Mouse (Mus musculus) frontal cortex, postnatal 14 days (tissue): ENCODE data around the gene Tiprl.
A peak's percentile ranks its signal among the peaks of the same experiment; 100 is the strongest.

Source experiments
- DNase-seq, 2 experiments: peaks; one replicate each; pipeline ENCODE4 v3.0.0; 2022; ENCODE audit warnings: low spot score in 2 of 2

Gene Tiprl

DNA sequence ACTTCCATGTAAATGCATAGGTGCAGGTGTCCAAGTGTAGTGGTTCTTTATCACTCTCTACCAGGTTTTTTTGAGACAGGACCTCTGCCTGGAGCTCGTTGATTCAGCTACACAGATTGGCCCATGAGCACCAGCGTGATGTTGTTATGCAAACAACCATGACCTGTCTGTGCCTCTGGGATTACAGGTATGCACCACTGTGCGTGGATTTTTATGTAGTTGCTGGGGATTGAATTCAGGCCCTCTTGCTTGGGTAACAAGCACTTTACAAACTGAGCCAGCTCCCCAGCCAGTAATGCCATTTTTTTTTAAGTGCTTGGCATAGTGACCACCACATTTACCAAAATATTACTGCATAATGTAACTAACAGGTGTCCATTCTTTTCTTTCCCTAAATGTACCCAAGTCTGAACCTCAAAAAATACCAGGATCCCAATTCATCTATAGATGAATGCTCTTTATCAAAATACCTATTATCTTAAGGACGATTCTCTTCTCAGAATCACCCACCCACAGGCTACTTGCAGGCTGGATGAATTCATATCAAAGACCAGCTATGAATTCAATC, 35.3 kb downstream of the Tiprl start:
- DNase-seq, result no peak

DNA sequence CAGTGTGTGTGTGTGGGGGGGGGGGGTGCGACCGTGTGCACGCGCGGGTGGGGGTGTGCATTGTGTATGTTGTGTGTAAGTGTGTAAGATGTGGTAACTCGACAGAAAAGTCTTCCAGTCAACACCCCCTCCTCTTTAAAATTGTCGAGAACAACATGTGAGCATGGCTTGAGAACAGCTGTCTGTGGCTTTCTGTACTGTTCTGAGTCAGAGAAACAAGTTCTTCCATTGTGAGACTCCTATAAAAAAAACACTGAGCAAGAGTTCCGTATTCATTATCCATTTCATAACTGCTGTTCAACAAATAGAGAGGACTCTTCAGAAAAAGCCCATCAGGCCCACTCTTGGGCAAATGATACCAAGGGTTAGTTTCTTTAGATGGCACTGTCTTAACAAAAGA, 36.0 kb downstream of the Tiprl start:
- DNase-seq, result no peak

DNA sequence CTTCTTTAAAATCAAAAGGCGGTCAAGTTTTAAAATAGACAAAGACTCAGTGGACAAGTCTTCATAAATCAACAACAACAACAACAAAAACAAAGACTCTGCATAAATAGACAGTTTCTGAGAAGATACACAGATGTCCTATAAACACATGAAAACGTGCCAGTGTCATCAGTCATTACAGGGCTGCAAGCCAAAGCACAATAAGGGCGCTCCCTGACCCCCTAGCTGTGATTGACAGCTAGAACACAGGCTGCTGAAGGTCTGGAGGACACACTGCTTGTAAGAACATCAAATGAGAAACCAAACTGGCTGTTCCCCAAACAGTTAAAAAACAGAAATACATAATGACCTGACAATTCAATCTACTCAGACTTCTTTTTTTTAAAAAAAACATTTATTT, 37.2 kb downstream of the Tiprl start:
- no peak for DNase-seq

DNA sequence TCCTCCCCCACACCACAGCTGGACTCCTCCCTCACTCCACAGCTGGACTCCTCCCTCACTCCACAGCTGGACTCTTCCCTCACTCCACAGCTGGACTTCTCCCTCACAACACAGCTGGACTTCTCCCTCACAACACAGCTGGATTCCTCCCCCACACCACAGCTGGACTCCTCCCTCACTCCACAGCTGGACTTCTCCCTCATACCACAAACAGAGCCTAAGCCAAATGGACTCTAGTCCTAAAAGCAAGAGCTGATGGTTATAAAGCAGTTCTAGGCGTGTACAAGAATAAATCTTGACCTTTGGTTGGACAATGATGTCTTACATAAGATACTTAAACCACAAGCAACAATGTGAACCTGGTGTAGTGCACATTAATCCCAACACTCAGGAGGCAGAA, 37.8 kb downstream of the Tiprl start:
- DNase-seq, result no peak

DNA sequence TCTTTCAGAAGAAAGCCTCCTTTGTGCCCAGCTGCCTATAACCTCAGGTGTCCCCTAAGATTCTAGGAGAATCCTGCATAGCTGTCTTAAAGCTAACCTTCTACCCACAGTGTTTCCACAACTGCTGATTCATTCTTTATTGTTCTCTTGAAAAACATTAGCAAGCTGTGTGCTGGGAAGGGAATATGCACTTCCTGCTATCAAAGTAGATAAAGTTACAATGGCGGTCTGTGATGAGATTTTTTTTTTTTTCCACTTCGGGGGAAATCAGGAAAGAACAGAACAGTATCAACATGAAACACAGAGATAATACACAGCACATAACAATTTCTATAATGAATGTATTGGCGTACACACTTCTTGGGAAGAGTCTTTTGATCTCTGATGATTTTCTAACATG, 38.9 kb downstream of the Tiprl start:
- no peak for DNase-seq

DNA sequence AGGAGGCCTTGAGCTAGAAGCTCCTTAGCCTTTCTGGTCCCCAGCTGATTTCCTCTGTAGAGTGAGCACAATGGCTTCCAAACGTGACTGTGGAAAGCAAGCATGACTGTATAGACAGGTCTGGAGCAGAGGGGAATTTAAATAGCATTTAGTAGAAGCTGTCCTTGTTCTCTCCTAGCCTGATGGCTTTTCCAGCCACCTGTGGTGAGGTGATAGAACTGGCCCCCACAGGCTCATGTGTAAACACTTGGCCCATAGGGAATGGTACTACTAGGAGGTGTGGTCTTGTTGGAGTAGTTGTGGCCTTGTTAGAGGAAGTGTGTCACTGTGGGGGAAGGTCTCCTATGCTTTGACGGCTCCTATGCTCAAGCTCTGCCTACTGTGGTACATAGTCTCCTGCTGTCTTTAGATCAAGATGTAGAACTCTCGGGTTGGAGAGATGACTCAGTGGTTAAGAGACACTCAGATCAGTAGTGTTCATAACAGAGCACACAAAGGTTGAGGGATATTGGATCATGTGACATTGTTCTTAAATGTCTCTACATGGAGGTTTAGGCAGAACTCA, 41.3 kb downstream of the Tiprl start:
- no peak for DNase-seq

DNA sequence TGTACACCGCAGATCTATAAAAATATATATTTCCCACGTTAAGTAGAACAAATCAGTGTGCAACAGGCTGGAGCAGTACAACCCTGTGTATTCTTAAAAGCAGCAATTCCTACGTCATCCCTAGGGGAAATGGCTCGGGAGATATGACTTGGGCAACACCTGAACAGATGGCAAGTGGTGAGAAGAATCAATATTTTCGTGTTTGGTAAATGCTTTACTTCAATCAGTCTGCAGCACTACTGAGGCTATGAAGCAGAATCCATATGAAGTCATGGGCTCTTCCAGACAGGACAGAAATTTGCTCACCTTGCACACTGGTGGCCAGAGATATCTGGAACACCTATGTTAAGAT, 42.2 kb downstream of the Tiprl start:
- no peak for DNase-seq

DNA sequence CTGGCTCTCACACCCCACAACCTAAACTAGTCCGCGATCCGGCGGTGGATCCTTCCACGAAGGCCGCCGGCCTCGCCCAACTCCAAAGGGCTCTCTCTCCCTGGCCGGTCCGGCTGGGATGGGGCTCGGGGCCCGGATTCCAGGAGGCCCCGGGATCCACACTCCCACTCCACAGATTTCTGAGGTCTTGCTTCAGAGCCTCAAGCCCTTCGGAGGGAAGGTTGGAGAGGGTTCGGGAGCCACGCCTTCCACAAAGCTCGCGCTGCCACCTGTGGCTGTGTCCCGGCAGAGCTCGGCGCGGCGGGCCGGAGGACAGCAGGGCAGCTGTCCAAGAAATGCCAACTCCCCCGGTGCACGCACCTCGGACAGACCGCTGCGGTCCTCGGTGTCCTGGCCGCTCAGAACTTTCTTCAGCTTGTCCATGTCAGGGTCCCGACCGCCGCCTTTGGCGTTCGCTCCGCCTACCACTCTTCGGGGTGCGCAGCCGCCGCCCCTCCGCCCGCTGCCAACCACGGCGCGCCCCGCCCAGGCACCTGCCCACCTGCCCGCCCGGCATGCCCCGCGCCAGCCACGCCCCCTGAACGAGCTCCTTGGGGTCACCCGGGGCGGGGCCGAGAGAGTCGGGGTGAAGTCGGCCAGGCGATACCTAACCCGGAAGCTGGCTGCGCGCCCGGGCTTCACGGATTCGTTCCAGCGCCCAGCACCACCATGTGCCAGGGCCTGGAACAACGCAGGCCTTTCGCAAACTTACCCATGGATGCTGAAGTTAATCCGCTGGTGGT, 42.7 kb downstream of the Tiprl start, which contains the start of gene Sft2d2:
Gene Sft2d2 (minus strand): TSS at position 559 of the 782 bp plus-strand sequence.
- DNase-seq, result peak; percentile 55 to 56

DNA sequence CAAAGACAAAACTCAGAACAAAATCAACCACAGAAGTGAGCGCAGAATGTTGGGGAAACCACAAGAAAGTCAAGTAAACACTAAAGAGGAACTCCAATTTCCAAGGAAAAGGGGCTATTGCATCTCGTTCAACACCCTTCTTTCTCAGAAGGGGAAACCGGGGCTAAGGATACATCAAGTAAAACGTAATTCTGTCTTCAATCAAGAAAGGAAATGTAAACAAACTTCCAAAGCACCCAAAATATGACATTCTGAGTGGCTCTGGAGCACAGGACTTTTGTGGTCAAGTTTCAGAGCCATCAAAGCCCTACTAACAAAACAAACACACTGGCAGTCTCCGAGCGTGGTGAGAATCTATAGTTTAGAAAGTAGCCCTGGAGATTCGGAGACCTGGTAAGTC, 43.4 kb downstream of the Tiprl start:
- DNase-seq, result no peak

DNA sequence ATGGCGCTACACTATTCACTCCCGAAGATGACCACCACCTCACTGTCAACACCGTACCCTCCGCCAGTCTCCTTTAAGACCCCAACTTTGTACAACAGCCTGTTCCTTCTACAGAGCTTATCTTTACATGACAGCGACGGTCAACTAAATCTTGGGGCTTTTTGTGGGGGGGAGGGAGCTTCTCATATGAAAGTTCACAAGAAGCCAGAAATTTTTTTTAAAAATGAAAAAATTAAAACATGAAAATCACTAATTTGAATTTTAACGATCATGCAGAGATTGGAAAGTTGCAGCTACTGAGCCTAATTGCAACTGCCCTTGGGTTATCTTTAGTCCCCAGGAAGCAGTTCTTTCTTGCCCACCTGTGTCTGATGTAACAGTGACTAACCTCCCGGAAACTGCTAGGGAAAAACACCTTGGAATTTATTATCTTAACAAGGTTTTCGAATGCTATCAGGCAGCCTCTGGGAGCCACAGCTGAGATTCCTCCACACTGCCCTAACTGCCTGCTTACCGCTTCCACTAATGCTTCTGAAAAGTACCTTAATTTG, 44.0 kb downstream of the Tiprl start:
- DNase-seq, result no peak

DNA sequence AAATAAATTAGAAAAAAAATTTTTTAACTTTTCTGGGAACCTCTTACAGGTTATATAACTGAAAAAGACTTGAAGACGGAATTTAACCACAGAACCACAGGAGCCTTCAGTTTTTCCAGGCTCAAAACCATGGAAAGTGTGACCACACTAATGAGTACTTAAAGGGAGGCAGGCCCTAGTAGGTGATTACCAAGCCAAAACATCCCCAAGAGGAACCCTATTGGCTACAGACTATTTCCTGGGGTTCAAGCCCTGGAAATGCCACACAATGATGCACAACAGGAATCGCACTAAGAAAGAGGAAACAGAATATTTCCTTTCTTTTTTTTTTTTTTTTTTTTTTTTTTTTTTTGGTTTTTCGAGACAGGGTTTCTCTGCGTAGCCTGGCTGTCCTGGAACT, 44.7 kb downstream of the Tiprl start:
- no peak for DNase-seq

DNA sequence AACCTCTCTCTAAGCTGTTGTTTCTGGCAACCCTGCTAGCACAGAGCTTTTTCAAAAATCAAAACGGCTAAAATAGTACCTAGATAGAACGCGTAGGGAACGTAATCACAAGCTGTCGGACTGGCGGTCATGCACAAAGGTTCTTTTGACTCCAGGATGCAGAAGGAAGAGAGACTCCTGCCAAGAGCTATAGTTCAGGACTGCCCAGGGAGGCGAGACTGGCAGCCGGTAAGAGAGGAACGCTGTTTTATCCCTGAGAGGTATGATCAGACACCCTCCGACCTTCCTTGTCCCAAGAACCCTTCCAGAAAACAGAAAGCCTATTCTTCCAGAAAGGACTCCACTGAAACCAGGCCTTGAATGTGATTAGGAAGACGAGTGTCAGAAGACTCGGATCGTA, 45.2 kb downstream of the Tiprl start:
- no peak for DNase-seq

DNA sequence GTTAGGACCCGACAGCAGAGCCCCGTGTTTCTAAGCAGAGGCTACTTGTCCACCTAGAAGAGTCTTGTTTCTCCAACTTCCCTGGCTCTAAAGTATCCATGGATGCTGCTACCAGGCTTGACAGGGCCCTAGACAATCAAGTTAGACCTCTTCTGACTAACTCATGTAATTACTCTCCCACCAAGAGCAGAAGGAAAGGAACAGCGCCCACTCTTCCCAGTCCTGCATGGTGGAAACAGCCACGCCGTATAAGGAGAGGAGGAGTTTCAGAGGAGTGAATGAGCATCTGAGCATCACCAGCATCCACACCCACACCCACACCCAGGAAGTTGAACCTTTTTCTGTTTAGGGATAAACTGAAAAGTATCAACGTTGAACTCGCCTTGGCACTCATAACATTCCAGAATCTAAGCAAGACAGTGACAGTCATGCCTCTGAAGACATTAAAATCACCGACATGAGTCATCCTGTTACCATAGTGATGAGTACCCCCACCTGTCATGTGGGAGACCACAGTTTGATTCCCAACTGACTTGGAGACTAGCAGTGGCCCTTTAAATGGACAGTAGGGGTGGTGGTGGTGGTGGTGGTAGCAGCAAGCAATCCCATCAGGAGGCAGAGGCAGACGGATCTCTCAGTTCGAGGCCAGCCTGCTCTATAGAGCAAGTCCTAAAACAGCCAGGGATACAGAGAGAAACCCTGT, 46.1 kb downstream of the Tiprl start:
- no peak for DNase-seq

DNA sequence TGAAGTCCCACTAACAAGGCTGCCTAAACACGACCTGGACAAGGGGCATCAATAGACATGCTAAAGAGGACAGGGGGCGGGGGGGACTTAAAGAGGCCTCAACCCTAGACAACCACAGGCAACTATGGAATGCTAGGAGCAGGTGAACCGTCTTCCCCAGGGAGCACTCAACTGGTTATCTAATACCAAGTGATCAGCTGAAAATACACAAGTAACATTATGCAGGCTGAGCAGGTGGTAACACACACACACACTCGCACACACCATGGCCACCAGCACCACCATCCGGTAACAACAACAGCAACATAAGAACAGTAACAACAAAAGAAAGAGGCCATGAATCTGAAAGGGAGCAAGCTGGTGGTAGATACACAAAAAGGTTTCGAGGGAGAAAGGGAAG, 46.7 kb downstream of the Tiprl start:
- DNase-seq, result no peak

DNA sequence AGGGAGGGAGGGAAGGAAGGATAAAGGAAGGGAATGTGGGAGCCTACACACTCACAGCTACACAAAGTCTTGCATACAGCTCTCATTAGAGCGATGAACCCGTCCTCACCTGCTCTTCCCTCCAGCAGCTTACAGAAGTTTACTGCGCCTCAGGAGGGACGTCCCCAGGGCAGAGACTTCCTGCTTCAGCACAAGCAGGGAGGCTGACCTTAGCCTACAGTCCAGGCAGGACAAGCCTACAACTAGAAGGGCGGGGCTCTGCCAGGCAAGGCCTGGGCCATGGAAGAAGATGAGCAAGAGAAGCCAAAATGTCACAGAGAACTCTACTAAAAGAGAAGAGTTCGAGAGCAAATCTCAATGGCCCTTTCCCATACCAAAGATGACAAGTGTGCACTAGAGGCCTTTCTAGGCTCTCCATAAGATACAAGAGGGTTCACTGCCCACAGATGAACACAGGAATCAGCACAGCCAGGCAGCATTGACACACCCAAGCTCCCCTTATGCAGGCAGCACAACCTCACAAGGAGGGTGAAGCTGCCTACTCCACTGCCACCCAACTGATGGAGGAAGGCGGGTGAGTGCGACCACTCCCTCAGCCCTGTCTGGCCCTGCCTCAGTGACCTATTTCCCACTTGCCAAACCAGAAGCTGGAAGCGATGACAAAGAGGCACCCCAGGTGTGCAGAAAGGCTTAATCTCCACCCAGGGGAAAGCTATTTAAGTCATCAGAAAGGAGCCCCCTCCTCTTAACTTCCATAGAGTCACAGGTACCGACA, 47.8 kb downstream of the Tiprl start:
- no peak for DNase-seq

DNA sequence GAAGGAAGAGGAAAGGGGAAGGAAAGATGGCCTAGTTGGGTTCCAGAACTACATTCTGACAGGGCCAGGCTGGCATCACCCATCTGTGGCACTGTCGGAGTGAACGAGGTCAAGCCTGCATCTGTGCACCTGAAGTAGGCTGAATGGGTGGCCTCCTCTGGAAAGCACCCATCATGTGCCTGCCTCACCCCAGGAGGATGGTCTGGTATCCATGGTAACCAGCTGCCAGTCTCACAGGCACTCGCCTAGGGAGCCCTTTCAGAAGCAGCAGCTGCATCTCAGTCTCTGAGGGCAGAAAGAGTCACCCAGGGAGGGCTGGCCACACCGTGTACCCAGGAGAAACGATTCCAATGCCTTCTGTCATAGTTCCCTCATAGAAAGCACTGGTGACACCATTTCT, 49.4 kb downstream of the Tiprl start:
- no peak for DNase-seq

DNA sequence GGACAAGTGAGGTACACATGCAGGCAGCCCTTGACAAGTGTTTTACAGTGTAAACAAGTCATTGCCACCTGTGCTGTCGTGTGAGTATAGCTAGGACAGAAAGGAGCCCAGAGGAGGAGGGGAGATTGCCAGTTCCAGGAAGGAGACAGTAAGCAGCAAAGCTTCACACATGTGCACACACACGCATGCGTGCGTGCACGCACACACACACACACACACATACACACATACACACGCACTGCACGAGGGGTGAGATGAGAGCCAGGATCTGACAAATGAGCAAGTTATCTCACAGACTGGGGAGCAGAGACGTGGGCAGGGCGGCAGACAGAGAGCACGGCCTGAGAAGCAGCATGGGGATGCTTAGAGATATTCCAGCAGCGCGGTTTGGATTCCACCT, 50.3 kb downstream of the Tiprl start:
- no peak for DNase-seq

DNA sequence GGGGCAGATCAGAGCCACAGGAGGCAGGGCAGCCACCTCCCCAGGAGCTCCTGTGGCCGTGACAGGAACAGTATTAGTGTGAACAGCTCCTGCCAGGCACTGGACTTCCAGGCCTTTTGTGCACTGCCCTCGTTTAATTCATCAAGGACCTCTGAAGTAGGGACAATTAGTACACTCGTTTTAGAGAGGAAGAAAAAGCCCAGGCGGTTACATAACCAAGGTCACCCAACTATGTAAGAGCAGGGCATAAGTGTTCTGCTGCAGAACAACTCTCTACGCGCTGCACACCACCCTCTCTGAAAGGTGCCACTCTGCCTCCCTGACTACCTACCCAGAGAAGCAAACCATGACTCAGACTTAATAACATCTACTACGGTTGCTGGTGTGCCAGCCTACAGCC, 51.7 kb downstream of the Tiprl start:
- DNase-seq, result no peak

DNA sequence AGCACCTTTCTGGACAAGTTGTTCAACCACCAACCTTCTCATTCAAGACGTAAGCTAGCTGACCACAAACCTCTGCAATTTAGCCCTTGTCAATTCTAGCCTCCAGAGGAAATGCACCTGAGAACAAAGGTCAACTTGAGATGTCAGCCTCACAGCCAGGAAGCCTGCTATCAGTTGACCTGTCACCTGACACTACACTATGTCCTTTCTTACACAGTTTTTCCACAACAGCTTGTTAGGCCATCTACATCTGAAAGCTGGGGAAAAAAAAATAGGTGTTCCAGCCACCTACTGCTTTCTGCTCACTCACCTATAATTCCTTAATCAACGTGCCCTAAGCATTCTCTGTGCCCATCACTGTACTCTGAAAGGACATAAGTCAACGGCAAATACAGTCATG, 52.6 kb downstream of the Tiprl start:
- DNase-seq, result no peak

DNA sequence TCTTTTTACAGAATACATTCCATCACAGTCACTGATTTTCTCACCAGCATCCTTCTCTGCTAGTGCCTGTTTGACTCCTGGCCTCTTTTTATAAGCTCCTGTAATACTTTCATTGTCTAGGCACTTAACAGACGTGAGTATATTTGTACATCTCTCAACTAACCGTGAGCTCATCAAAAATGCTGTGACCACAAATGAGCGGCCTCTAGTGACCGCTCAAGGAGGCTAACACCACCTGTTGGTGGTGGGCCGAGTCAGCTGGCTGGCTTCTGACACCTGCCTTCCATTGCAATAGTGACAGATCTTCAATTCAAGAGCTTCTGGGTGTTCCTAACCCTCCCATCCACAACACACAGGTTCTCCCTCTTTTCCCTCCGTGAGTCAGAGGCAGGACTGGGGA, 53.4 kb downstream of the Tiprl start:
- DNase-seq, result no peak

DNA sequence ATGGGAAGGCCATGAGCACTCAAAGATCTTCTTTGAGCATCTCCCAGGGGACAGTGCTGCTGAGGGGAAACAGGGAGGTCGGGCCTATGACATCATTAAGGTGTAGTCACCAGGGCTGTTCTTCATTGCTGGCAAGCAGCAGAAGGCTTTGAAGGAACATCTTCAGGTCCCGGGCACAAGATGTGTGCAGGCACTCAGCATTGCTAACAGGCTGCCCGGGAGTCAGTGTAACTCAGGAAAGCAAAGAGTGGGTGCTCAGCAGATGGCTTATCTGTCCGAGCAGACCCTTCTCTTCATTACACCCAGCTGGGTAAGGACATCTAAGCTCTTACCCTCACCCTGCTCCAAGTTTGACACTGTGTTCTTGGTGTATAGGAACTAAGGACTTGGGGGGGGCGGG, 57.5 kb downstream of the Tiprl start:
- no peak for DNase-seq

DNA sequence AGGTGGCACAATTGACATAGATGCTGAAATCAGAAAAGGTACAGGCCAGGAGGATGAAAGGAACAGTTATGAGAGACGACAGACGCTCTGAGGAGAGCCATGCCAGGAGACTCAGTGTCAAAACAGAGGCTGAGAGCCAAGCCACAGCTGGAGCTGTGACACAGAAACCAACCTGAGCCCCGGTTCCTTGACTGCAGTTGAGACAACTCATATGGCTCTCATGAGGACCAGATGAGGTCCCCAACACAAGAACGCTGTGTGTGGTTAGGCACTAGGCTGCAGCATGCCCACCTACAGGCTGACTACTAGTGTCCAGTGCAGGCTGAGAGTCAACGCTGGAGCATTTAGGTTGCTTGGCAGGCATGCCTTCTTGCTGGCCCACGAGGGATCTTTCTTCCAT, 58.7 kb downstream of the Tiprl start:
- DNase-seq, result no peak
